Mouse (Mus musculus) MEL-GATA-1-ER (cell line): ENCODE data around the gene Zfc3h1.
A peak's percentile ranks its signal among the peaks of the same experiment; 100 is the strongest.

Source experiments
- DNase-seq: peaks from one replicate; pipeline ENCODE4 v3.0.0-alpha.2; 2012; ENCODE audit warnings: low read depth; ENCODE audit errors: extremely low read depth

Zfc3h1 gene

GRCm38 (mm10) chr10:115384221-115385017 is at the start of gene Zfc3h1, which contains the start of gene Thap2:
TSS of gene Zfc3h1 (plus strand) at chr10:115384959.
TSS of gene Thap2 (minus strand) at chr10:115384443.
- DNase-seq = peak; percentile 94

GRCm38 (mm10) chr10:115336901-115337300 is 47.9 kb upstream of the Zfc3h1 start:
- no peak for DNase-seq

- no peak for DNase-seq
Measured at GRCm38 (mm10) chr10:115339820-115340328, 44.9 kb upstream of the Zfc3h1 start.

GRCm38 (mm10) chr10:115342771-115343425 is 41.9 kb upstream of the Zfc3h1 start:
- DNase-seq = no peak

GRCm38 (mm10) chr10:115346444-115346843 is 38.3 kb upstream of the Zfc3h1 start:
- DNase-seq = no peak

GRCm38 (mm10) chr10:115348131-115348530 is 36.6 kb upstream of the Zfc3h1 start:
- no peak for DNase-seq

GRCm38 (mm10) chr10:115349029-115349428 is 35.7 kb upstream of the Zfc3h1 start:
- no peak for DNase-seq

GRCm38 (mm10) chr10:115349509-115349908 is 35.2 kb upstream of the Zfc3h1 start:
- no peak for DNase-seq

GRCm38 (mm10) chr10:115350810-115351397 is 33.9 kb upstream of the Zfc3h1 start:
- no peak for DNase-seq

- no peak for DNase-seq
Measured at GRCm38 (mm10) chr10:115354553-115354952, 30.2 kb upstream of the Zfc3h1 start.

- no peak for DNase-seq
Measured at GRCm38 (mm10) chr10:115355016-115355415, 29.7 kb upstream of the Zfc3h1 start.

GRCm38 (mm10) chr10:115356106-115356505 is 28.7 kb upstream of the Zfc3h1 start:
- DNase-seq = no peak

- DNase-seq = no peak
Measured at GRCm38 (mm10) chr10:115358216-115358919, 26.4 kb upstream of the Zfc3h1 start.

- DNase-seq = no peak
Measured at GRCm38 (mm10) chr10:115359066-115359465, 25.7 kb upstream of the Zfc3h1 start.

GRCm38 (mm10) chr10:115361840-115362622 is 22.7 kb upstream of the Zfc3h1 start, which contains the start of gene Tmem19:
TSS of gene Tmem19 (minus strand) at chr10:115362501.
- peak; percentile 86 for DNase-seq

GRCm38 (mm10) chr10:115362623-115362964 is 22.2 kb upstream of the Zfc3h1 start:
- no peak for DNase-seq

- DNase-seq = no peak
Measured at GRCm38 (mm10) chr10:115363151-115363550, 21.6 kb upstream of the Zfc3h1 start.

- DNase-seq = no peak
Measured at GRCm38 (mm10) chr10:115381506-115382084, 3.2 kb upstream of the Zfc3h1 start.

GRCm38 (mm10) chr10:115382846-115383643 is 1.7 kb upstream of the Zfc3h1 start:
- no peak for DNase-seq
